19 mouse cellular contexts compared by ENCODE assay signal in the genomic region with DNA sequence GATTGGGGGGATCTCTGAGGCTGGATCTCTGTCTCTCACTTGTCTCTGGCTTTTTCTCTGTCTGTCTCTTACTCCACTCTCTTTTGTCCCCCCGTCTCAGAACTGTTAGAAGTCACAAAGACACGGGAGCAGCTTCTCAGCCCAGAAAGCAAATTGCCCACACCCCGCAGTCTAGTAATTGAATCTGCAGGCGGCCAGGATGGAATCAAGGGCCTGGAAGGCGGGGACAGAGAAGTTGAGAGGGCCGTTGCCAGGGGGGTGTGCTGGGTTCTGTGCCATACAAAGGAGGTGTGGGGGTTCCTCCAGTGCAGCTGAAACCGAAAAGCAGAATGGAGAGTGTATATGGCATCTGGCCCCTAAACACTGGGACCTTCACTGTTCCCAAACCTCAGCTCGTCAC. TPM values are rescaled to one million over a fixed set of nuclear protein-coding genes. Genes with fewer than 3 reads are reported as not detected.
DNase-seq lines count a peak whose midpoint lies in the region; ATAC-seq lines count a peak whose summit lies in the region.
"Had no signal": no experiment of that assay in that cellular context is flagged by ENCODE, and none has a peak within 500 bp of the region (broad histone marks: within the 10 kb centered on the region; RNA-seq: fewer than 3 reads in every experiment).

No protein-coding gene starts in this region.

- H3K4me1 ChIP-seq in intestine, embryonic 14.5 days (replicated peaks; ENCODE audit: control insufficient read depth, insufficient read depth, low read length): no peaks in the 10 kb centered on the region
- H3K4me1 ChIP-seq in intestine, embryonic 15.5 days (replicated peaks): no peaks in the 10 kb centered on the region
- H3K4me1 ChIP-seq in neural tube, embryonic 13.5 days (replicated peaks): peaks cover 56% of the 10 kb centered on the region
- H3K4me1 ChIP-seq in forebrain, embryonic 16.5 days (replicated peaks; ENCODE audit: control insufficient read depth, insufficient read depth, low read length): peaks cover 21% of the 10 kb centered on the region
- H3K4me1 ChIP-seq: stomach, embryonic 15.5 days had no signal

- no peak for ATAC-seq in intestine, embryonic 14.5 days (replicated peaks; ENCODE audit: low FRiP score, low TSS enrichment, low read depth)
- ATAC-seq in intestine, embryonic 15.5 days: no peak
- no peak for ATAC-seq in neural tube, embryonic 13.5 days (ENCODE audit: low read depth)
- no peak for ATAC-seq in forebrain, embryonic 16.5 days
- ATAC-seq: lung, postnatal 0 days had no signal

- H3K4me3 ChIP-seq in intestine, embryonic 14.5 days (ENCODE audit: low read depth, low read length): no peak overlapping the region
- H3K4me3 ChIP-seq in intestine, embryonic 15.5 days (replicated peaks): no peak overlapping the region
- no peak overlapping the region for H3K4me3 ChIP-seq in neural tube, embryonic 13.5 days
- no peak overlapping the region for H3K4me3 ChIP-seq in forebrain, embryonic 16.5 days (replicated peaks; ENCODE audit: low read length)
- H3K4me3 ChIP-seq: liver, embryonic 13.5 days; stomach, embryonic 15.5 days had no signal

- WGBS in intestine, embryonic 14.5 days: 57% methylated on average over 8 of the region's 8 CpGs
- WGBS in intestine, embryonic 15.5 days: 56% methylated on average over 8 of the region's 8 CpGs
- 25% methylated on average over 8 of the region's 8 CpGs for WGBS in neural tube, embryonic 13.5 days
- WGBS in forebrain, embryonic 16.5 days: 13% methylated on average over 8 of the region's 8 CpGs

- no peaks in the 10 kb centered on the region for H3K36me3 ChIP-seq in intestine, embryonic 14.5 days (ENCODE audit: control insufficient read depth, insufficient read depth, low read length)
- H3K36me3 ChIP-seq in intestine, embryonic 15.5 days: no peaks in the 10 kb centered on the region
- H3K36me3 ChIP-seq in neural tube, embryonic 13.5 days: no peaks in the 10 kb centered on the region
- no peaks in the 10 kb centered on the region for H3K36me3 ChIP-seq in forebrain, embryonic 16.5 days (ENCODE audit: control insufficient read depth, insufficient read depth)
- H3K36me3 ChIP-seq: G1E; liver, embryonic 13.5 days; stomach, embryonic 15.5 days had no signal

- H3K27ac ChIP-seq in intestine, embryonic 14.5 days (ENCODE audit: low read depth): no peak overlapping the region
- no peak overlapping the region for H3K27ac ChIP-seq in intestine, embryonic 15.5 days
- H3K27ac ChIP-seq in neural tube, embryonic 13.5 days (replicated peaks): peak overlapping the region; percentile 46; the same call in 1 of the 2 replicates
- H3K27ac ChIP-seq in forebrain, embryonic 16.5 days (ENCODE audit: low read length): peak overlapping the region; percentile 30; the same call in 1 of the 2 replicates
- H3K27ac ChIP-seq: liver, embryonic 13.5 days; stomach, embryonic 15.5 days had no signal

- H3K9ac ChIP-seq in intestine, embryonic 14.5 days (ENCODE audit: low read length): no peak overlapping the region
- H3K9ac ChIP-seq in intestine, embryonic 15.5 days: no peak overlapping the region
- no peak overlapping the region for H3K9ac ChIP-seq in neural tube, embryonic 13.5 days
- H3K9ac ChIP-seq in forebrain, embryonic 16.5 days (replicated peaks; ENCODE audit: low read depth, low read length): no peak overlapping the region
- H3K9ac ChIP-seq: liver, embryonic 13.5 days; stomach, embryonic 15.5 days had no signal

- no peaks in the 10 kb centered on the region for H3K9me3 ChIP-seq in intestine, embryonic 14.5 days (ENCODE audit: control insufficient read depth, low read length)
- no peaks in the 10 kb centered on the region for H3K9me3 ChIP-seq in intestine, embryonic 15.5 days
- H3K9me3 ChIP-seq in neural tube, embryonic 13.5 days: no peaks in the 10 kb centered on the region
- H3K9me3 ChIP-seq in forebrain, embryonic 16.5 days (ENCODE audit: control insufficient read depth, low read length): no peaks in the 10 kb centered on the region
- H3K9me3 ChIP-seq: G1E; liver, embryonic 13.5 days; stomach, embryonic 15.5 days had no signal

- DNase-seq in intestine, embryonic 14.5 days (ENCODE audit: low spot score): peak; percentile 24
- DNase-seq in neural tube, embryonic 10.5 days (ENCODE audit: extremely low spot score, low spot score): no peak
- no peak for DNase-seq in natural killer cell, adult 2 months (ENCODE audit: low spot score in 2 of 2)
- DNase-seq in right cerebral cortex, postnatal 4 days: no peak
- DNase-seq: adrenal gland, adult 2 months; cerebellum, adult 8-10 months; embryo, embryonic 11 days; kidney, adult 9 months; liver, embryonic 13.5 days; spleen, adult 18-20 months had no signal

- no peaks in the 10 kb centered on the region for H3K27me3 ChIP-seq in intestine, embryonic 14.5 days (replicated peaks; ENCODE audit: control insufficient read depth, insufficient read depth, low read length)
- H3K27me3 ChIP-seq in intestine, embryonic 15.5 days (replicated peaks): no peaks in the 10 kb centered on the region
- H3K27me3 ChIP-seq in neural tube, embryonic 13.5 days: peaks cover 4% of the 10 kb centered on the region; the same call in 1 of the 2 replicates
- no peaks in the 10 kb centered on the region for H3K27me3 ChIP-seq in forebrain, embryonic 16.5 days (replicated peaks; ENCODE audit: control insufficient read depth, insufficient read depth, low read length)
- H3K27me3 ChIP-seq: stomach, embryonic 15.5 days had no signal

- H3K4me2 ChIP-seq in intestine, embryonic 14.5 days (ENCODE audit: low read length): no peak overlapping the region
- no peak overlapping the region for H3K4me2 ChIP-seq in intestine, embryonic 15.5 days (replicated peaks)
- H3K4me2 ChIP-seq in neural tube, embryonic 13.5 days: no peak overlapping the region
- H3K4me2 ChIP-seq in forebrain, embryonic 16.5 days (ENCODE audit: low read length): no peak overlapping the region
- H3K4me2 ChIP-seq: heart, embryonic 11.5 days; liver, embryonic 13.5 days; stomach, embryonic 15.5 days had no signal

RNA-seq across cellular contexts. Expression of gene Gm20219, which starts 11.5 kb away (rescaled TPM):
- polyA plus RNA-seq in intestine, embryonic 14.5 days (2014; fragmentation: Nextera tagmentation; extraction: Ambion mirVana): 2.2 and 2.8 TPM in 2 replicates
- polyA plus RNA-seq in intestine, embryonic 15.5 days (2015; fragmentation: Nextera tagmentation; extraction: Ambion mirVana): 1.3 and 1.4 TPM in 2 replicates
- polyA plus RNA-seq in neural tube, embryonic 13.5 days (2015; fragmentation: Nextera tagmentation; extraction: Ambion mirVana): 1.0 and 1.7 TPM in 2 replicates
- 0.51 and 0.92 TPM in 2 replicates for polyA plus RNA-seq in forebrain, embryonic 16.5 days (2015; fragmentation: Nextera tagmentation; extraction: Ambion mirVana)

RNA-seq across cellular contexts. Expression of gene Znrf4, which starts 30.5 kb away (rescaled TPM):
- not detected in 2 replicates for polyA plus RNA-seq in intestine, embryonic 14.5 days (2014; fragmentation: Nextera tagmentation; extraction: Ambion mirVana)
- not detected in 2 replicates for polyA plus RNA-seq in intestine, embryonic 15.5 days (2015; fragmentation: Nextera tagmentation; extraction: Ambion mirVana)
- polyA plus RNA-seq in neural tube, embryonic 13.5 days (2015; fragmentation: Nextera tagmentation; extraction: Ambion mirVana): not detected in 2 replicates
- polyA plus RNA-seq in forebrain, embryonic 16.5 days (2015; fragmentation: Nextera tagmentation; extraction: Ambion mirVana): 0.21 TPM in 1 of 2 replicates, not detected in the other
- polyA plus RNA-seq: adrenal gland, adult 2 months; G1E; heart, embryonic 11.5 days; large intestine, adult 2 months; liver, embryonic 13.5 days; lung, postnatal 0 days; stomach, embryonic 15.5 days; thymus, postnatal 0 days had no signal

RNA-seq across cellular contexts. Expression of gene Safb2, which starts 41.6 kb away (rescaled TPM):
- polyA plus RNA-seq in intestine, embryonic 14.5 days (2014; fragmentation: Nextera tagmentation; extraction: Ambion mirVana): 57.1 and 59.9 TPM in 2 replicates
- polyA plus RNA-seq in intestine, embryonic 15.5 days (2015; fragmentation: Nextera tagmentation; extraction: Ambion mirVana): 66.7 and 74.7 TPM in 2 replicates
- polyA plus RNA-seq in neural tube, embryonic 13.5 days (2015; fragmentation: Nextera tagmentation; extraction: Ambion mirVana): 67.6 and 77.2 TPM in 2 replicates
- 72.9 and 85.4 TPM in 2 replicates for polyA plus RNA-seq in forebrain, embryonic 16.5 days (2015; fragmentation: Nextera tagmentation; extraction: Ambion mirVana)

RNA-seq across cellular contexts. Expression of gene Safb, which starts 41.9 kb away (rescaled TPM):
- 73.3 and 81.8 TPM in 2 replicates for polyA plus RNA-seq in intestine, embryonic 14.5 days (2014; fragmentation: Nextera tagmentation; extraction: Ambion mirVana)
- 79.3 and 86.2 TPM in 2 replicates for polyA plus RNA-seq in intestine, embryonic 15.5 days (2015; fragmentation: Nextera tagmentation; extraction: Ambion mirVana)
- polyA plus RNA-seq in neural tube, embryonic 13.5 days (2015; fragmentation: Nextera tagmentation; extraction: Ambion mirVana): 104 and 136 TPM in 2 replicates
- polyA plus RNA-seq in forebrain, embryonic 16.5 days (2015; fragmentation: Nextera tagmentation; extraction: Ambion mirVana): 121 and 133 TPM in 2 replicates

Comparison
In these comparisons a context has a peak if more than half of its experiments do, and no peak if none do; other contexts are left out.
1. H3K27ac ChIP-seq: peak in neural tube, embryonic 13.5 days (single experiment) and forebrain, embryonic 16.5 days (single experiment); none in intestine, embryonic 14.5 days (single experiment) and intestine, embryonic 15.5 days (single experiment).